Mouse (Mus musculus) ES-E14 (cell line): ENCODE measurements at regions not wholly inside any gene's neighbourhood (a gene's known extent, or its start where the extent isn't known, plus 50 kb on each side); places are given as distances from the start of the nearest gene placed in this dataset.

Source experiments
- CHD2 ChIP-seq: IDR thresholded peaks from 2 replicates; pipeline ENCODE4 v1.6.1; 2014; ENCODE audit warnings: mild to moderate bottlenecking, low read depth, low read length, inconsistent platforms
- HCFC1 ChIP-seq: IDR thresholded peaks from 2 replicates; pipeline ENCODE4 v1.6.1; 2012; ENCODE audit warnings: low read length, inconsistent platforms, borderline replicate concordance; ENCODE audit not compliant: insufficient read depth
- MAFK ChIP-seq: IDR thresholded peaks from 2 replicates; pipeline ENCODE4 v1.6.1; 2014; ENCODE audit warnings: mild to moderate bottlenecking, low read depth, low read length, inconsistent platforms; ENCODE audit not compliant: insufficient read depth
- ZC3H11A ChIP-seq: IDR thresholded peaks from 2 replicates; pipeline ENCODE4 v1.6.1; 2012; ENCODE audit warnings: low read depth, mild to moderate bottlenecking, inconsistent platforms, low read length, borderline replicate concordance
- ZNF384 ChIP-seq: IDR thresholded peaks from 2 replicates; pipeline ENCODE4 v1.6.1; 2012; ENCODE audit warnings: low read depth, low read length, inconsistent platforms

- no peak for TF ChIP-seq MAFK
- no peak for TF ChIP-seq HCFC1
- TF ChIP-seq ZNF384: no peak
- TF ChIP-seq CHD2: no peak
- TF ChIP-seq ZC3H11A: no peak
Observed at GRCm38 (mm10) chr14:102619056-102619455, 363.4 kb downstream of the Kctd12 start.
